Mouse (Mus musculus) myocyte (in vitro differentiated cells): ENCODE results near the gene Defb43.

ENCODE experiments used
- CEBPB ChIP-seq: IDR thresholded peaks from 2 replicates; pipeline ENCODE4 v1.6.1; 2011; ENCODE audit warnings: mild to moderate bottlenecking, moderate library complexity; ENCODE audit not compliant: poor library complexity, insufficient read depth, severe bottlenecking
- MAX ChIP-seq: IDR thresholded peaks from one replicate; pipeline ENCODE4 v1.6.1; 2011; ENCODE audit warnings: low read depth, mild to moderate bottlenecking, control low read depth
- MYOD1 ChIP-seq, 3 experiments: IDR thresholded peaks; one replicate each; pipeline ENCODE4 v1.6.1; 2011; ENCODE audit warnings: control low read depth in 2 of 3, low read depth in 2 of 3, mild to moderate bottlenecking in 2 of 3, moderate library complexity in 1 of 3; ENCODE audit not compliant: insufficient read length in 2 of 3, control insufficient read depth in 1 of 3
- MYOG ChIP-seq, 3 experiments: IDR thresholded peaks; one replicate each; pipeline ENCODE4 v1.6.1; 2011; ENCODE audit warnings: control low read depth in 2 of 3, low read depth in 2 of 3, mild to moderate bottlenecking in 2 of 3; ENCODE audit not compliant: insufficient read length in 2 of 3, control insufficient read depth in 1 of 3, insufficient read depth in 1 of 3
- POLR2A ChIP-seq: IDR thresholded peaks from one replicate; pipeline ENCODE4 v1.6.1; 2011; ENCODE audit warnings: low read depth, mild to moderate bottlenecking, control low read depth, moderate library complexity; ENCODE audit not compliant: insufficient read length
- POLR2AphosphoS2 ChIP-seq: IDR thresholded peaks from one replicate; pipeline ENCODE4 v1.6.1; 2011; ENCODE audit warnings: low read depth, control low read depth; ENCODE audit not compliant: insufficient read length
- REST ChIP-seq: IDR thresholded peaks from one replicate; pipeline ENCODE4 v1.6.1; 2011; ENCODE audit warnings: mild to moderate bottlenecking, control low read depth, moderate library complexity; ENCODE audit not compliant: insufficient read depth, insufficient read length
- TCF12 ChIP-seq: IDR thresholded peaks from one replicate; pipeline ENCODE4 v1.6.1; 2011; ENCODE audit warnings: mild to moderate bottlenecking, control low read depth; ENCODE audit not compliant: poor library complexity, insufficient read depth, severe bottlenecking

DNA sequence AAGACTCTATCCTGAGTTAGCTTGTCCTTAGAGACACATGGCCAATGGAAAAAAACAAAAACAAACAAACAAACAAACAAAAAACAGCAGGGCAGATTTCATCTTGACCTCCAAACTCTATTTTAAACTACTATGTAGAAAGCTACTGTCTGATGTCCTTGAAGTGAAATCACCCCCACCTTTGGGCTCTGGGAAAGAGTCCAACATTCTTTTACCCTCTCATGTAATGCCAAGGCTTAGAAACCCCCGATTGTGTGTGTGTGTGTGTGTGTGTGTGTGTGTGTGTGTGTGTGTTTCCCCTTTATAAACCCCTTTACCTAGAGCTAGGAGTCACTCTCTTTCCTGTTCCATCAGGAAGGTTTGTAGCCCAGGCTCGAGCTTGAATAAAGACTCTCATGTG lies 9.0 kb upstream of the Defb43 start:
- TF ChIP-seq POLR2A (no peak), MAX (no peak), REST (no peak), MYOD1 (IDR thresholded peaks at IDR 0.05; ENCODE audit: control insufficient read depth in 1 of 3, insufficient read length in 2 of 3, low read depth in 2 of 3) (no peak), CEBPB (no peak), TCF12 (no peak), POLR2AphosphoS2 (no peak), MYOG (IDR thresholded peaks at IDR 0.05; ENCODE audit: control insufficient read depth in 1 of 3, insufficient read depth in 1 of 3, insufficient read length in 2 of 3, low read depth in 2 of 3) (no peak)
